Mouse (Mus musculus): ENCODE measurements around the gene Gins2. TPM values are rescaled to one million over a fixed set of nuclear protein-coding genes. Genes with fewer than 3 reads are reported as not detected.

Gins2 gene
- polyA plus RNA-seq, 1 experiment = 26.9 TPM

GRCm38 (mm10) chr8:120551677-120551980 is 37.5 kb downstream of the Gins2 start:
- H3K27me3 ChIP-seq (ENCODE audit: control insufficient read depth, insufficient read depth, low read length) = no peaks in the 10 kb centered on the region
- no peaks in the 10 kb centered on the region for H3K36me3 ChIP-seq (ENCODE audit: control insufficient read depth, insufficient read depth, low read length)
- H3K4me1 ChIP-seq (ENCODE audit: control insufficient read depth, insufficient read depth, low read length) = peaks cover 18% of the 10 kb centered on the region
- no peak overlapping the region for H3K27ac ChIP-seq (ENCODE audit: control insufficient read depth, insufficient read depth, low read depth, low read length)
- no peak for TF ChIP-seq CTCF (IDR thresholded peaks at IDR 0.05; ENCODE audit: control insufficient read depth, insufficient read depth, insufficient replicate concordance, low read depth, low read length)
- no peak for TF ChIP-seq POLR2A (IDR thresholded peaks at IDR 0.05; ENCODE audit: control insufficient read depth, low read depth, low read length)
- no peak overlapping the region for H3K4me3 ChIP-seq (ENCODE audit: control insufficient read depth, low read depth, low read length)

GRCm38 (mm10) chr8:120550937-120551676 is 38.0 kb downstream of the Gins2 start:
- Histone ChIP-seq H3K4me3 (ENCODE audit: control insufficient read depth, low read depth, low read length) (no peak overlapping the region), H3K36me3 (ENCODE audit: control insufficient read depth, insufficient read depth, low read length) (no peaks in the 10 kb centered on the region), H3K27me3 (ENCODE audit: control insufficient read depth, insufficient read depth, low read length) (no peaks in the 10 kb centered on the region), H3K4me1 (ENCODE audit: control insufficient read depth, insufficient read depth, low read length) (peaks cover 15% of the 10 kb centered on the region), H3K27ac (ENCODE audit: control insufficient read depth, insufficient read depth, low read depth, low read length) (no peak overlapping the region)
- TF ChIP-seq POLR2A (IDR thresholded peaks at IDR 0.05; ENCODE audit: control insufficient read depth, low read depth, low read length) = no peak

- H3K4me3 ChIP-seq (ENCODE audit: control insufficient read depth, low read depth, low read length) = no peak overlapping the region
- H3K4me1 ChIP-seq (ENCODE audit: control insufficient read depth, insufficient read depth, low read length) = peaks cover 17% of the 10 kb centered on the region
- no peaks in the 10 kb centered on the region for H3K36me3 ChIP-seq (ENCODE audit: control insufficient read depth, insufficient read depth, low read length)
- H3K27me3 ChIP-seq (ENCODE audit: control insufficient read depth, insufficient read depth, low read length) = no peaks in the 10 kb centered on the region
- H3K27ac ChIP-seq (ENCODE audit: control insufficient read depth, insufficient read depth, low read depth, low read length) = no peak overlapping the region
- TF ChIP-seq POLR2A (IDR thresholded peaks at IDR 0.05; ENCODE audit: control insufficient read depth, low read depth, low read length) (no peak), CTCF (IDR thresholded peaks at IDR 0.05; ENCODE audit: control insufficient read depth, insufficient read depth, insufficient replicate concordance, low read depth, low read length) (no peak)
Measured at GRCm38 (mm10) chr8:120550430-120550829, 38.7 kb downstream of the Gins2 start.

- TF ChIP-seq POLR2A (IDR thresholded peaks at IDR 0.05; ENCODE audit: control insufficient read depth, low read depth, low read length) = no peak
- TF ChIP-seq CTCF (IDR thresholded peaks at IDR 0.05; ENCODE audit: control insufficient read depth, insufficient read depth, insufficient replicate concordance, low read depth, low read length) = no peak
- Histone ChIP-seq H3K4me3 (ENCODE audit: control insufficient read depth, low read depth, low read length) (no peak overlapping the region), H3K27me3 (ENCODE audit: control insufficient read depth, insufficient read depth, low read length) (no peaks in the 10 kb centered on the region), H3K36me3 (ENCODE audit: control insufficient read depth, insufficient read depth, low read length) (no peaks in the 10 kb centered on the region), H3K4me1 (ENCODE audit: control insufficient read depth, insufficient read depth, low read length) (peaks cover 17% of the 10 kb centered on the region), H3K27ac (ENCODE audit: control insufficient read depth, insufficient read depth, low read depth, low read length) (no peak overlapping the region)
Measured at GRCm38 (mm10) chr8:120549922-120550321, 39.2 kb downstream of the Gins2 start.

GRCm38 (mm10) chr8:120549321-120549921 is 39.7 kb downstream of the Gins2 start:
- H3K4me1 ChIP-seq (ENCODE audit: control insufficient read depth, insufficient read depth, low read length) = peaks cover 17% of the 10 kb centered on the region

GRCm38 (mm10) chr8:120548313-120548761 is 40.8 kb downstream of the Gins2 start:
- peaks cover 20% of the 10 kb centered on the region for H3K4me1 ChIP-seq (ENCODE audit: control insufficient read depth, insufficient read depth, low read length)
- no peak for TF ChIP-seq POLR2A (IDR thresholded peaks at IDR 0.05; ENCODE audit: control insufficient read depth, low read depth, low read length)
- no peak for TF ChIP-seq CTCF (IDR thresholded peaks at IDR 0.05; ENCODE audit: control insufficient read depth, insufficient read depth, insufficient replicate concordance, low read depth, low read length)
- H3K27me3 ChIP-seq (ENCODE audit: control insufficient read depth, insufficient read depth, low read length) = no peaks in the 10 kb centered on the region
- no peak overlapping the region for H3K4me3 ChIP-seq (ENCODE audit: control insufficient read depth, low read depth, low read length)
- H3K36me3 ChIP-seq (ENCODE audit: control insufficient read depth, insufficient read depth, low read length) = no peaks in the 10 kb centered on the region
- no peak overlapping the region for H3K27ac ChIP-seq (ENCODE audit: control insufficient read depth, insufficient read depth, low read depth, low read length)

More at GRCm38 (mm10) chr8:120549321-120549921, 39.7 kb downstream of the Gins2 start:
- Histone ChIP-seq H3K4me3 (ENCODE audit: control insufficient read depth, low read depth, low read length) (no peak overlapping the region), H3K27me3 (ENCODE audit: control insufficient read depth, insufficient read depth, low read length) (no peaks in the 10 kb centered on the region), H3K36me3 (ENCODE audit: control insufficient read depth, insufficient read depth, low read length) (no peaks in the 10 kb centered on the region), H3K27ac (ENCODE audit: control insufficient read depth, insufficient read depth, low read depth, low read length) (no peak overlapping the region)
- TF ChIP-seq CTCF (IDR thresholded peaks at IDR 0.05; ENCODE audit: control insufficient read depth, insufficient read depth, insufficient replicate concordance, low read depth, low read length) (no peak), POLR2A (IDR thresholded peaks at IDR 0.05; ENCODE audit: control insufficient read depth, low read depth, low read length) (no peak)

GRCm38 (mm10) chr8:120547562-120547961 is 41.5 kb downstream of the Gins2 start:
- Histone ChIP-seq H3K4me3 (ENCODE audit: control insufficient read depth, low read depth, low read length) (no peak overlapping the region), H3K36me3 (ENCODE audit: control insufficient read depth, insufficient read depth, low read length) (no peaks in the 10 kb centered on the region), H3K4me1 (ENCODE audit: control insufficient read depth, insufficient read depth, low read length) (peaks cover 23% of the 10 kb centered on the region), H3K27me3 (ENCODE audit: control insufficient read depth, insufficient read depth, low read length) (no peaks in the 10 kb centered on the region), H3K27ac (ENCODE audit: control insufficient read depth, insufficient read depth, low read depth, low read length) (no peak overlapping the region)
- TF ChIP-seq CTCF (IDR thresholded peaks at IDR 0.05; ENCODE audit: control insufficient read depth, insufficient read depth, insufficient replicate concordance, low read depth, low read length) (no peak), POLR2A (IDR thresholded peaks at IDR 0.05; ENCODE audit: control insufficient read depth, low read depth, low read length) (no peak)

Data from testis, adult 2 months (tissue).